Mouse (Mus musculus): ENCODE measurements at regions not wholly inside any gene's neighbourhood (a gene's known extent, or its start where the extent isn't known, plus 50 kb on each side); places are given as distances from the start of the nearest gene placed in this dataset.

GRCm38 (mm10) chr1:156990567-156991494 lies 51.4 kb upstream of the Ralgps2 start:
- no peak for DNase-seq

- no peak for DNase-seq
These were observed 50.7 kb upstream of the Ralgps2 start for GRCm38 (mm10) chr1:156990112-156990511.

- DNase-seq: no peak
These were observed 49.8 kb upstream of the Ralgps2 start for GRCm38 (mm10) chr1:156989149-156989785.
